Mouse (Mus musculus) lung, adult 2 months (tissue): ENCODE measurements around the gene Pctp.

Experiments used
- CTCF ChIP-seq: fragments of 200-500 bp; IDR thresholded peaks from 2 replicates; pipeline ENCODE4 v1.5.1; 2011; ENCODE audit warnings: mild to moderate bottlenecking, low read length, control low read depth; ENCODE audit not compliant: insufficient read depth
- POLR2A ChIP-seq: fragments of 200-500 bp; IDR thresholded peaks from 2 replicates; pipeline ENCODE4 v1.6.1; 2011; ENCODE audit warnings: low read depth, mild to moderate bottlenecking, control low read depth, low read length, borderline replicate concordance; ENCODE audit errors: extremely low read depth

GRCm38 (mm10) chr11:90007791-90008531 is 5.3 kb upstream of the Pctp start:
- TF ChIP-seq CTCF (no peak), POLR2A (no peak)
